Comparison of ENCODE assay signal across 13 mouse cellular contexts in the genomic region with DNA sequence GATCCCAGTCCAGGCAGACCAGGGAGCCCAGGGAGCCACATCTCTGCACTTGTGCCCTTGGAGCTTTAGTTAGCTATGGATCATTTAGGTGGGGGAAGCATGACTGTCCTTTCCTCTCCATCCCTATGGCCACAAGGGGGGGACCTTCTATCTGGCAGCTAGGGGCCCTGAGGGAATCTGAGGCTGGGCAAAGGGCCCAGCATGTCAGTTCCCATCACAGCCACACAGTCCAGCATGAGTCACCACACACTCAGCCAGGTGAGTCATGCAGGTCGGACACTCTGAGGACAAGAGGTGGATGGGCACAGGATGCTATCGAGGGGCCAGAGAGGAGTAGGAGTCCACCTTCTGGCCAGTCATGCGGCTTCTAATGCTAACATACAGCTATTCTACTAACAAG. TPM values are rescaled to one million over a fixed set of nuclear protein-coding genes. Genes with fewer than 3 reads are reported as not detected.
DNase-seq lines count a peak whose midpoint lies in the region; ATAC-seq lines count a peak whose summit lies in the region.
"Had no signal": no experiment of that assay in that cellular context is flagged by ENCODE, and none has a peak within 500 bp of the region (broad histone marks: within the 10 kb centered on the region; RNA-seq: fewer than 3 reads in every experiment).

No protein-coding gene starts in this region.

- WGBS in heart, embryonic 10.5 days = 91% methylated on average over 3 of the region's 3 CpGs
- 83% methylated on average over 3 of the region's 3 CpGs for WGBS in forebrain, embryonic 15.5 days

- peaks cover 12% of the 10 kb centered on the region for H3K4me1 ChIP-seq in heart, embryonic 10.5 days
- H3K4me1 ChIP-seq in forebrain, embryonic 15.5 days = peaks cover 15% of the 10 kb centered on the region

- no peak for ATAC-seq in forebrain, embryonic 15.5 days (replicated peaks)
- ATAC-seq: midbrain, embryonic 16.5 days had no signal

- H3K36me3 ChIP-seq in heart, embryonic 10.5 days = peaks cover 34% of the 10 kb centered on the region
- peaks cover 9% of the 10 kb centered on the region for H3K36me3 ChIP-seq in forebrain, embryonic 15.5 days

- H3K27me3 ChIP-seq in heart, embryonic 10.5 days (ENCODE audit: insufficient read depth, poor library complexity, severe bottlenecking) = no peaks in the 10 kb centered on the region
- H3K27me3 ChIP-seq in forebrain, embryonic 15.5 days = no peaks in the 10 kb centered on the region
- H3K27me3 ChIP-seq: hindbrain, embryonic 13.5 days had no signal

- peak; percentile 96 for DNase-seq in heart, adult 11 months
- DNase-seq in heart, embryonic 10.5 days (ENCODE audit: low spot score) = no peak
- DNase-seq in 3134 (ENCODE audit: extremely low read depth, insufficient read length, low spot score) (peak; percentile 69), R1 (ENCODE audit: low read depth, low spot score) (peak; percentile 25)
- DNase-seq in cerebellum, postnatal 14 days = peak; percentile 47 to 63
- DNase-seq in thymus, postnatal 36 days = no peak
- DNase-seq in neural tube, embryonic 10.5 days (ENCODE audit: extremely low spot score, low spot score) = no peak

- H3K4me2 ChIP-seq in forebrain, embryonic 15.5 days (replicated peaks) = no peak overlapping the region
- H3K4me2 ChIP-seq: hindbrain, embryonic 13.5 days; liver, embryonic 11.5 days had no signal

- no peak overlapping the region for H3K4me3 ChIP-seq in heart, embryonic 10.5 days
- no peak overlapping the region for H3K4me3 ChIP-seq in forebrain, embryonic 15.5 days
- H3K4me3 ChIP-seq: forebrain, embryonic 10.5 days; hindbrain, embryonic 13.5 days had no signal

- no peaks in the 10 kb centered on the region for H3K9me3 ChIP-seq in heart, embryonic 10.5 days
- H3K9me3 ChIP-seq in forebrain, embryonic 15.5 days = no peaks in the 10 kb centered on the region
- H3K9me3 ChIP-seq: forebrain, embryonic 10.5 days; hindbrain, embryonic 13.5 days had no signal

- H3K9ac ChIP-seq in forebrain, embryonic 15.5 days (replicated peaks) = no peak overlapping the region
- H3K9ac ChIP-seq: hindbrain, embryonic 13.5 days had no signal

- H3K27ac ChIP-seq in heart, embryonic 10.5 days = no peak overlapping the region
- H3K27ac ChIP-seq in forebrain, embryonic 15.5 days (replicated peaks) = no peak overlapping the region
- H3K27ac ChIP-seq: forebrain, embryonic 10.5 days; hindbrain, embryonic 13.5 days had no signal

RNA-seq across cellular contexts. Expression of a gene that starts 2.3 kb away (rescaled TPM):
- polyA plus RNA-seq in heart, embryonic 10.5 days (2016; fragmentation: Nextera tagmentation; extraction: Ambion mirVana) = 77.3 and 87.3 TPM in 2 replicates
- 54.6 and 54.8 TPM in 2 replicates for polyA plus RNA-seq in forebrain, embryonic 15.5 days (2015; fragmentation: Nextera tagmentation; extraction: Ambion mirVana)

RNA-seq across cellular contexts. Expression of a gene that starts 13.1 kb away (rescaled TPM):
- polyA plus RNA-seq in heart, embryonic 10.5 days (2016; fragmentation: Nextera tagmentation; extraction: Ambion mirVana) = not detected in 2 replicates
- polyA plus RNA-seq in forebrain, embryonic 15.5 days (2015; fragmentation: Nextera tagmentation; extraction: Ambion mirVana) = not detected in 2 replicates
- polyA plus RNA-seq: forebrain, embryonic 10.5 days; hindbrain, embryonic 13.5 days; liver, embryonic 11.5 days; midbrain, embryonic 16.5 days; stomach, embryonic 16.5 days had no signal

RNA-seq across cellular contexts. Expression of a gene that starts 28.0 kb away (rescaled TPM):
- polyA plus RNA-seq in heart, embryonic 10.5 days (2016; fragmentation: Nextera tagmentation; extraction: Ambion mirVana) = 0.77 and 1.00 TPM in 2 replicates
- 1.2 and 1.8 TPM in 2 replicates for polyA plus RNA-seq in forebrain, embryonic 15.5 days (2015; fragmentation: Nextera tagmentation; extraction: Ambion mirVana)

RNA-seq across cellular contexts. Expression of a gene that starts 28.2 kb away (rescaled TPM):
- 67.1 and 81.9 TPM in 2 replicates for polyA plus RNA-seq in heart, embryonic 10.5 days (2016; fragmentation: Nextera tagmentation; extraction: Ambion mirVana)
- polyA plus RNA-seq in forebrain, embryonic 15.5 days (2015; fragmentation: Nextera tagmentation; extraction: Ambion mirVana) = 69.5 and 75.4 TPM in 2 replicates

RNA-seq across cellular contexts. Expression of a gene that starts 35.2 kb away (rescaled TPM):
- polyA plus RNA-seq in heart, embryonic 10.5 days (2016; fragmentation: Nextera tagmentation; extraction: Ambion mirVana) = 17.0 and 23.8 TPM in 2 replicates
- not detected in 2 replicates for polyA plus RNA-seq in forebrain, embryonic 15.5 days (2015; fragmentation: Nextera tagmentation; extraction: Ambion mirVana)
- polyA plus RNA-seq: forebrain, embryonic 10.5 days; midbrain, embryonic 16.5 days had no signal

Comparison
In these comparisons a context has a peak if more than half of its experiments do, and no peak if none do; other contexts are left out.
1. DNase-seq: peak in heart, adult 11 months (single experiment), 3134 (single experiment), R1 (single experiment) and cerebellum, postnatal 14 days (2 of 2); none in heart, embryonic 10.5 days (single experiment), thymus, postnatal 36 days (0 of 2) and neural tube, embryonic 10.5 days (single experiment).